Mouse (Mus musculus) mature B cell (primary cell): ENCODE data around the gene Macf1.
"Not testable (repeated sequence)": the region's sequence is repeated elsewhere in the genome, so short reads cannot be mapped to it uniquely, and the experiment has no call there.

ENCODE experiments used
- in situ Hi-C: fragments of 300-500 bp; cut with MboI; formaldehyde crosslinking; loops from 2 replicates; pipeline ENCODE4 v1.14.3; 2019

Macf1 gene

GRCm38 (mm10) chr4:123342642-123343470 is 341.3 kb downstream of the Macf1 start, which contains the start of gene Bmp8a:
TSS of gene Bmp8a (minus strand) at chr4:123343252.
- in situ Hi-C loops: no loop called here

GRCm38 (mm10) chr4:123342091-123342641 is 342.0 kb downstream of the Macf1 start:
- in situ Hi-C loops: no loop called here

- in situ Hi-C loops: no loop called here
Measured at GRCm38 (mm10) chr4:123340232-123340631, 343.9 kb downstream of the Macf1 start.

GRCm38 (mm10) chr4:123337693-123338092 is 346.5 kb downstream of the Macf1 start:
- in situ Hi-C loops: no loop called here

GRCm38 (mm10) chr4:123335796-123336585 is 348.2 kb downstream of the Macf1 start:
- in situ Hi-C loops: no loop called here

DNA sequence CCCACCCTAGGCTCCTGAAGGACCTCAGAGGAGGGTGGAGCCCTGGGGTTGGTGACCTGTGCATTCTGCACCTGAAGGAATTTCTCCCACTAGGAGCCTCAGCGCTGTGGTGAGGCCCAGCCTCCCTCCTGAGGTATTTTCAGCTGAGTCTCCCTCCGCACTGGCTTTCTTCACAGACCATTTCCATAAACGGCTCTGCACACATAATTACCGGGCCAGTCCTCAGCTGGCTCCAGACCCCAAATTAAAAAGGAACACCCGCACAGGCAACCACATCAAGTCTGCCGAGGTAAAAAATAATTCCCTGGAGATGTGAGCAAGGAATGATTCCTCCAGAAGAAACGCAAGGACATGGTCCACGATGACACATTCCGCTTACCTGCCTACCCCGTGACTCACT is 348.9 kb downstream of the Macf1 start:
- in situ Hi-C loops: not testable (repeated sequence)

DNA sequence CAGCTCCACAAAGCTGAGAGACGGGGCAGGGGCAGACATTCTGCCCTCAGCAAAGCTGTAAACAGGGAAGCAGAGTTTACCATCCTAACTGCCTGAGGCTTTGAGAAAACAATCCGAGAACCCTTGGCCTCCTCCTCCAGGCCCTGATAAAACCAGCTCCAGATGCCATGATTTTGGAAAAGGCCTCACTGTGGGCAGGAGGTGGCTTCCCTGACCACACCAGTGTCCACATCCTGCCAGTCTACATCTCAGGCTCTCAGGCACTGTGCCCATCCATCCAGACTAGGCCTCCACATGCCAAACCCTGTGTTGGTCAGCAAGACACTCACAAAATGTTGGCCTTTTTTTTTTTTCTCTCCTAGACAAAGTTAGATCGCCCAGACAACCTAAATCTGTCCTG is 350.0 kb downstream of the Macf1 start:
- in situ Hi-C loops: no loop called here

DNA sequence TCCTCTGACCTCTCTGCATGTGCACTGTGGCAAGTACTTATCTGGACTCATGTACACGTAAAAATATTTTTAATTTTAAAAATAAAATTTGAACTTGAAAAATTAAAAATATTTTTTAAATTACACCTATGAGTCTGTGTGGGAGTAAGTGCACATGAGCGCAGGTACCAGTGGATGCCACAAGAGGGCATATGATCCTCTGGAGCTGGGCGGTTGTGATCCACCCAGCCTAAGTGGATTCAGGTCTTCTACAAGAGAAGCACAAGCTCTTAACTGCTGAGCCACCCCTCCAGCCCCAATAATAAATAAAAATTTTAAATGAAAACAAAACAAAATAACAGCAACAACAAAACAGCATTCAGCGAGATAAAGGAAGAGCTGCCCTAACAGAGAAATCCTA is 351.0 kb downstream of the Macf1 start:
- in situ Hi-C loops: no loop called here

GRCm38 (mm10) chr4:123331961-123332360 is 352.2 kb downstream of the Macf1 start:
- in situ Hi-C loops: not testable (repeated sequence)

GRCm38 (mm10) chr4:123331326-123331725 is 352.8 kb downstream of the Macf1 start:
- in situ Hi-C loops: no loop called here

DNA sequence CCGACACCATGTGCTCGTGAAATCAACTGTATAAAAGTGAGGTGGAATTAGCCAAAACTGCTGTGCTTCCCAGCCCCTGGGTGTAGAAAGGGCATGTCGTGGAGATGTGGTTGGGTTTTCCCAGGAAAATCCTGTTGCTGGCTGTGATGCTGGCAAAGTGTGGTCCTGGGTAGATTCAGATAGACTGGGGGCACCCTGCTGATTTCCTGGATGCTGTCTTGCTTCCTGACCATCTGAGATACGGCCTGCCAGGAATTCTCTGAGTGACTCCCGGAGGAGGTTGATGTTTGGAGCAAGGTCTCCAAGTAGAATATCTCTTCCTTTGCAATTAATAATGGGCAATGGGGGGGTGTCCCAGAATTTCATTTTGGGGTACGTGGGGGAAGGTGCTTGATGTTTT is 355.2 kb downstream of the Macf1 start:
- in situ Hi-C loops: no loop called here

DNA sequence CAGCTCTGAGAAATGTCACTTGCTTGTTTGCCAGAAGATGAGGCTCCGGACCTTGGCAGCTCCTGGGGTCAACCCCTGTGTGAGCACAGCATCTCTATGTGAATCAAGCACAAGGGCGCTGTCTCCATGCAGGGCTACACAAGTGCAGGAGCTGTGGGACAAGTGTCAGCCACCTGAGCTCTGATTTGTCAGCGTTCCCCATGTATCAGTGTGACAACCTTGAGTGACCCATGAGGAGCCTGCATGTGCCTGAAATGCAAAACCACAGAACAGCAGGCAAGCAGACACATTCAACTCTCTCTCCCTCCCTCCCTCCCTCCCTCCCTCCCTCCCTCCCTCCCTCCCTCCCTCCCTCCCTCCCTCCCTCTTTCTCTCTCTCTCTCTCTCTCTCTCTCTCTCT is 356.5 kb downstream of the Macf1 start:
- in situ Hi-C loops: no loop called here

DNA sequence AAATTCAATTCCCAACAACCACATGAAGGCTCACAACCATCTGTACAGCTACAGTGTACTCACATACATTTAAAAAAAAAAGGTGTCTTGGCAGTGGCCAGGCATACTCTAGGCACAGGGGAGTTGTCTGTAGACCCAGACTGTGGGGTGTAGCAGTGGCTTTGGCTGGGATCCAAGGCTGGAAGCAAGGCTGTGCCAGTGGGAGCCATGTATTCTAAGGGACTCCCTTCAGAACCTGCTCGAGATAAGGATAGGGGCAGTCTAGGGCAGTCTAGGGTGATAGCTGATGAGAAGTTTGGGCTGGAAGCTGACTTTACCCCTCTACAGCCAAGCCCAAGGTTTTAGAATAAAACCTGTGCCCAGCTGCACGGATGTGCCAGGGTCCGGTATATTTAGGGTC is 358.1 kb downstream of the Macf1 start:
- in situ Hi-C loops: no loop called here

DNA sequence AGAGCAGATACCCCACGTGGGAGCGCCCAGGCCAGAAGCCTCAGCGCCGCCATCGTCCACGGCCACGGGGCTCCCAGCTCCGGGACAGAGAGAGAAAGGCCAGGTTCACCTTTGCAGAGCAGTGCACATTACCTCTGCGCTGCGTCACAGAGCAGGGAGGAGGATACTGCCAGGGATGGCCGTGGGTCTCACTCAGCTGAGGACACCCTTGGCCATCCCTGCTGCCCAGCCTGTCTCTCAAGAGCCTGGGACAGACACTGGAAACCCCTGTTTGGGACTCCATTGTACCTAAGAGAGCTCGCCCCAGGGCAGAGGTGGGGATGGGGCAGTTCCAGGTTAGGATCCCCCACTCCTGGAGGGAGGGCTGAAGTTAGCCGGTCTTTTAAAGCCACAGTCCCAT is 360.6 kb downstream of the Macf1 start, which contains the start of gene Oxct2a:
Gene Oxct2a, minus strand, starts transcription at position 101 of the 400 bp plus-strand sequence.
- in situ Hi-C loops: no loop called here

DNA sequence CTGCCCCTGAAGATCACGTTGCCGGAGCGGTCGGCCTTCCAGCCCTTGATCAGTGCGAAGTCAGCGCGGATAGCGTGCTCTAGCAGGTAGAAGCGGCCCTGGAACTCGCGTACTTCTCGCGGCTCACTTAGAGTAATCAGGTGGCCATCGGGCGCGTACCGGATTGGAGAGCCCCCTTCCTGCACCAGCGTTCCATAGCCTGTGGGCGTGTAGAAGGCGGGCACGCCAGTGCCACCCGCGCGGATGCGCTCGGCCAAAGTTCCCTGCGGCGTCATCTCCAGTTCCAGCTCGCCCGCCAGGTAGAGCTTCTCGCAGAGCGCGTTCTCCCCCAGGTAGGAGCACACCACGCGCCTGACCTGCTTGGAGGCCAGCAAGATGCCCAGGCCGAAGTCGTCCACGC is 361.2 kb downstream of the Macf1 start:
- in situ Hi-C loops: not testable (repeated sequence)

DNA sequence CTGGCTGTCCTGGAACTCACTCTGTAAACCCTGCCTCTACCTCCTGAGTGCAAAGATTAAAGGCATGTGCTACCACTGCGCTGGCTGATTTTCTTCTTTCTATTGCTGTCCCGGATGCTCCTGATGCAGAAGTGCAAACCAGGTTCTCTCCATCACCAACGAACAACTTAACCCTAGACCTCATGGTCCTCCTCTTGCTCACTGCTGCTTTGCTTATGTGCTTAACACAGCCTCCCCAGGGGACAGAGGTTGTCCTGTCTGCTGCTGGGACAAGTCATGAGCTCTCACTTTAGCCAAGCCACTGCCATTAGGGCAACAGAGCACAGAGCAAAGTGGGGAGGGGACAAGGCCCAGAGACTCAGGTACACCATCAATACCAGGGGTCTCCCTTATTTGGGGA is 369.7 kb downstream of the Macf1 start:
- in situ Hi-C loops: no loop called here

DNA sequence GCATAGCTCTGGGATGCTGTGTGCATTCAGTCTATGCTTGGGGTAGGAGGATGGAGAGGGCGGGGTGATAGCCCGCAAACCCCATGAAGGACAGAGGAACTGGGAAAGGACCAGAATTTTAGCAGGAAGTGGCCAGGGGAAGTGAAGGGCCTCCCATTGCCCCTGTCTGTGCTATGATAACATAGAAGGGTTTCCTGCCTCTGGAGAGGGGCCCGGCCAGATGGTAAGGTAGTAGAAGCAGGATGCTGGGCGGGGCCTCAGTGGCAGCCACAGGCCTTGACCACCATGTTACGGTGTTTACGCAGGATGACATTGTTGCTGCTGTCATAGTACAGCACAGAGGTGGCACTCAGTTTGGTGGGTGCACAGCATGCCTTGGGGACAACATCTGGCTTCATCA is 371.1 kb downstream of the Macf1 start:
- in situ Hi-C loops: no loop called here

DNA sequence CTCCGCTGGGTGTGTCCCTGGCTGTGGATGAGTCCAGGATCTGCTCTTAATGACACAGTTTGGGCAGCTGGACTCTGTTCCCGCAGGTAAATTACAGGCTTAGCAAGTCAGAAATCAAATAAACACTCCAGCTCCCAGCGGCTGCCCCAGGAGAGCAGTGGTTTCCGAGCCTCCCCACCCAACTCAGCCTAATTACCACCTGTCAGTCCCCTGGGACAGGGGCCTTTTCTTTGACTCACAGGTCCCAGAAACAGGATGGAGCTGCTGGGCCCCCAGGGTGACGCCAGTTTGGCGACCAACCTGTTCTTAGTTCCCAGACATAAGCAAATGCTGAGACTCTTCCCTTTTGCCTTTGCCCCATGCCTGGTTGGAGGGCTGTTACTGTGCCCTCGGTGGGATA is 372.3 kb downstream of the Macf1 start:
- in situ Hi-C loops: no loop called here

- in situ Hi-C loops: no loop called here
Measured at GRCm38 (mm10) chr4:123308292-123308691, 375.9 kb downstream of the Macf1 start.

DNA sequence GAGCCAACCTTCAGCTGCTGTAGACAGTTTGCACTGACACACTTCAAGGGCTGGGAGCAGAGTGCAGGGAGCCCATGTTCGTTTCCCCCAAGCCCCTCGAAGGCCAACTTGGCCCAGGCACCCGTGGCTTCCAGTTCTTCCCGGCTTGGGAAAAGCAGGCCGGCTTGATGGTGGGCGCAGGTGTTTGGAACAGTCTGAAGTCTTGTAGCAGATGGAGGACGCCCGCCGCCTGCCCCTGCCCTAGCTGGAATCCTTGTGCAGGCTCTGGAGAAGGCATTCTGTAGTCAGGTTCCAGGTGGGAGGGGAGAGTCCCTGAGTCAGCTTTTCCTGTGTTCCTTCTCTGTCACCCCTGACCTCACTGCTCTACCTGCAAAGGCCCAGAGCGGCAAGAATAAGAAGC is 377.2 kb downstream of the Macf1 start:
- in situ Hi-C loops: no loop called here

DNA sequence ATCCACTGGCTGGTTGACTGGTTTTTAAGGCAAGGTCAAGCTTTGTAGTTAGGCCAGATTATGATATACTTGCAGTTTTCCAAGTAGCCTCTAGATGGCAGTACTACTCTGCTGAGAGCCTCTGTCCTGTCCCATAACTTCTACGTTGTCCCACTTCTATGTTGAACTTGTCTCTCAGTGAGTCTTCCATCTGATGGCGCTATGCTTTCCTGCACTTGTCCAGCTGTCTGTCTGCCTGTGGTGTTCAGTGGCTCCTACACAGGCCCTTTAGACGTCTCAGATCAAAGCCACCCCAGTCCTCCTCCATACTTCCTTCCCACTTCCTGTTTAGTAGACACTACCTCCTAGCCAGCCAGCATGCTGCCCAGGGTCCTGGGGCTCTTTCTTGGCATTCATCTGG is 378.4 kb downstream of the Macf1 start:
- in situ Hi-C loops: no loop called here
